In genomic region chr13:58930161-58930560, GRCm38 (mm10) we compare ENCODE assay signal across 15 mouse cellular contexts.
"Had no signal": no experiment of that assay in that cellular context is flagged by ENCODE, and none has a peak within 500 bp of the region (broad histone marks: within the 10 kb centered on the region; RNA-seq: fewer than 3 reads in every experiment).

No protein-coding gene starts in this region.

- H3K4me1 ChIP-seq: liver, embryonic 12.5 days had no signal

- DNase-seq: kidney, adult 9 months; kidney, postnatal 36 days; lung, embryonic 14.5 days; lung, postnatal 10 days; lung, postnatal 4 days; midbrain, embryonic 14.5 days; right cerebral cortex, adult 18-20 months; right cerebral cortex, postnatal 25 days; thymus, postnatal 36 days had no signal

- H3K36me3 ChIP-seq: limb, embryonic 12.5 days; liver, embryonic 12.5 days; midbrain, embryonic 10.5 days; neural tube, embryonic 15.5 days had no signal

- H3K9ac ChIP-seq: limb, embryonic 12.5 days; liver, embryonic 12.5 days; lung, embryonic 14.5 days; neural tube, embryonic 15.5 days had no signal

- H3K4me2 ChIP-seq: limb, embryonic 12.5 days; liver, embryonic 12.5 days; lung, embryonic 14.5 days; neural tube, embryonic 15.5 days had no signal

- H3K9me3 ChIP-seq: limb, embryonic 12.5 days; liver, embryonic 12.5 days; midbrain, embryonic 10.5 days; neural tube, embryonic 15.5 days had no signal

- H3K27me3 ChIP-seq: liver, embryonic 12.5 days; neural tube, embryonic 15.5 days had no signal

- ATAC-seq: liver, embryonic 12.5 days had no signal

- H3K4me3 ChIP-seq: limb, embryonic 12.5 days; liver, embryonic 12.5 days; midbrain, embryonic 10.5 days; myocyte; neural tube, embryonic 15.5 days had no signal

- H3K27ac ChIP-seq: kidney, postnatal 0 days; limb, embryonic 12.5 days; liver, embryonic 12.5 days; midbrain, embryonic 10.5 days; neural tube, embryonic 15.5 days had no signal
